Mouse (Mus musculus): Measurements from ENCODE around the gene Diras2. TPM values are rescaled to one million over a fixed set of nuclear protein-coding genes. Genes with fewer than 3 reads are reported as not detected.
A peak's percentile ranks its signal among the peaks of the same experiment; 100 is the strongest.

The Diras2 gene
- total RNA-seq (2014; rRNA removed; ENCODE audit: low replicate concordance) (0.73 TPM in 2 replicates), polyA plus RNA-seq (2015; fragmentation: Nextera tagmentation; extraction: Ambion mirVana) (0.21 and 0.22 TPM in 2 replicates)

DNA sequence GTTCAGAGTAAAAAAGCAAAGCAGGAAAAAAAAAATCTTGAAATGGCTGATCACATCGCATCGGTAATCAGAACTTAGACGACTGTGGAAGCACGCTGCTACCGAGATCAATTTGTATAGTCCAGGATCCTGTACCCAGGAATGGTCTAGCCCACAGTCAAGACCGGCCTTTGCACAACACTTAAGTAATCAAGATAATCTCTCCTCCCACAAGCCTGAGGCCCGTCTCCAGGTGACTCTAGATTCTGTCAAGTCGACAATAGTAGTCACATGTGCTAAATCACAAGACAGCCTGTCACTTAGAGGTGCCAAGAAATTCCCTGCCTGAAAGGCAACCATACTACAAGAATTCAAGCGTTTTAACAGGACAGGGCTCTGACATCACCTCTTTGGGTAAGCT lies at the start of gene Diras2:
Diras2 (minus strand) TSS at position 159 of the 400 bp plus-strand sequence.
- H3K27ac ChIP-seq (ENCODE audit: low read depth): no peak within 1 kb of the TSS
- DNase-seq (ENCODE audit: low spot score): no peak
- no peak for TF ChIP-seq CTCF (IDR thresholded peaks at IDR 0.05; ENCODE audit: low read depth)
- no peak for TF ChIP-seq EP300 (IDR thresholded peaks at IDR 0.05; ENCODE audit: low read depth)

DNA sequence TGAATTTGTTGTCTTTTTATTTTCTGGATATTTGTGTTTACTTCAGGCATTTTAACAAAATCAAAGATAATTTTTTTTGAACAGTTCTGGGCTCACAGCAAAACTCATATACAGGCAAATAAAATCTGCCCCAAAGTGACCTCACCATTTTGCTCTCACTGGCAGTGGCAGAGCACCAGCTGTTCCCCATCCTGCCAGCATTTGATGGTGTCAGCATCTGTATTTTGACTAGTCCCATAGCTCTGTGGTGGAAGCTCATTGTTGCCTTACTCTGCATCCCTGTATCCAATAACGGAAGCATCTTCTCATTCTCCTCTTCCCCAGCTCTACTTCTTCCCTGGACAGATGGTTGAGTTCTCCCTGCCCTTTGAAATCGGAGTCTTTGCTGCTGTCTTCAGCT lies 47.7 kb upstream of the Diras2 start:
- no peak for DNase-seq (ENCODE audit: low spot score)
- H3K27ac ChIP-seq (ENCODE audit: low read depth): no peak overlapping the region
- no peak for ATAC-seq (ENCODE audit: insufficient read depth, low read depth)
- no peaks in the 10 kb centered on the region for H3K36me3 ChIP-seq (replicated peaks; ENCODE audit: control insufficient read depth, insufficient read depth, low read length)
- 69% methylated on average over 2 of the region's 2 CpGs for WGBS
- peaks cover 12% of the 10 kb centered on the region; the same call in 1 of the 2 replicates for H3K4me1 ChIP-seq (ENCODE audit: control insufficient read depth, insufficient read depth)
- H3K27me3 ChIP-seq (ENCODE audit: control insufficient read depth, insufficient read depth, low read length): no peaks in the 10 kb centered on the region
- no peak overlapping the region for H3K9ac ChIP-seq (replicated peaks; ENCODE audit: low read depth, low read length)
- H3K4me3 ChIP-seq (ENCODE audit: low read depth, low read length): no peak overlapping the region
- H3K4me2 ChIP-seq (ENCODE audit: low read depth, low read length): no peak overlapping the region
- no peaks in the 10 kb centered on the region for H3K9me3 ChIP-seq (replicated peaks; ENCODE audit: control insufficient read depth, low read length)
- no peak for TF ChIP-seq CTCF (IDR thresholded peaks at IDR 0.05; ENCODE audit: low read depth)
- TF ChIP-seq EP300 (IDR thresholded peaks at IDR 0.05; ENCODE audit: low read depth): no peak

More for the DNA sequence above, at the start of gene Diras2:
- H3K9ac ChIP-seq (replicated peaks; ENCODE audit: low read depth, low read length): peak within 1 kb of the TSS; percentile 37; the same call in 1 of the 2 replicates
- WGBS: 37% methylated on average over 9 of the region's 9 CpGs
- H3K4me2 ChIP-seq (ENCODE audit: low read depth, low read length): peak within 1 kb of the TSS; percentile 74
- peak within 1 kb of the TSS; percentile 47 for H3K4me3 ChIP-seq (ENCODE audit: low read depth, low read length)
- H3K9me3 ChIP-seq (replicated peaks; ENCODE audit: control insufficient read depth, low read length): no peaks in the 10 kb centered on the region
- H3K36me3 ChIP-seq (replicated peaks; ENCODE audit: control insufficient read depth, insufficient read depth, low read length): no peaks in the 10 kb centered on the region
- peaks cover 10% of the 10 kb centered on the region for H3K27me3 ChIP-seq (ENCODE audit: control insufficient read depth, insufficient read depth, low read length)
- H3K4me1 ChIP-seq (ENCODE audit: control insufficient read depth, insufficient read depth): no peaks in the 10 kb centered on the region; the same call in 1 of the 2 replicates
- ATAC-seq (ENCODE audit: insufficient read depth, low read depth): no peak

DNA sequence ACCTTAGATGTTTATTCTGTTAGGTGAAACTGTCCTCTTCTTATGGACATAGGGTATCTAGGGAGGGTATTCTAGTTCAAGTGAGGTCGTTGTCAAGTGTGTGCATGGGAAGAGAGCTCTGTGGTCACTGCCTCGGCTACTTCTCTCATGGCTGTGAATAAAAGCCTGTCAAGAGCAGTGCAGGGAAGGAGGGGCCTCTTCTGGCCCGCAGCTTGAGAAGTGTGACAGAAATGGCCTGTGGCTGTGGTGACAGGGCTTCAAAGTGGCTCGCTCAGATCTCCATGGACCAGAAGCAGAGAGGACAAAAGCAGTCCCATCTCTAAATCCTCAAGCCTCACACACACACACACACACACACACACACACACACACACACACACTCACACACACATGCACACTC lies 46.9 kb upstream of the Diras2 start:
- Histone ChIP-seq H3K9me3 (replicated peaks; ENCODE audit: control insufficient read depth, low read length) (no peaks in the 10 kb centered on the region), H3K9ac (replicated peaks; ENCODE audit: low read depth, low read length) (peak overlapping the region; percentile 17; the same call in 1 of the 2 replicates), H3K4me1 (ENCODE audit: control insufficient read depth, insufficient read depth) (peaks cover 12% of the 10 kb centered on the region; the same call in 1 of the 2 replicates), H3K27ac (ENCODE audit: low read depth) (peak overlapping the region; percentile 91), H3K36me3 (replicated peaks; ENCODE audit: control insufficient read depth, insufficient read depth, low read length) (no peaks in the 10 kb centered on the region), H3K4me2 (ENCODE audit: low read depth, low read length) (no peak overlapping the region), H3K4me3 (ENCODE audit: low read depth, low read length) (no peak overlapping the region), H3K27me3 (ENCODE audit: control insufficient read depth, insufficient read depth, low read length) (no peaks in the 10 kb centered on the region)
- DNase-seq (ENCODE audit: low spot score) (peak; percentile 80), ATAC-seq (ENCODE audit: insufficient read depth, low read depth) (peak; percentile 85)
- TF ChIP-seq EP300 (IDR thresholded peaks at IDR 0.05; ENCODE audit: low read depth) (no peak), CTCF (IDR thresholded peaks at IDR 0.05; ENCODE audit: low read depth) (no peak)
- WGBS: 16% methylated on average over 4 of the region's 4 CpGs

DNA sequence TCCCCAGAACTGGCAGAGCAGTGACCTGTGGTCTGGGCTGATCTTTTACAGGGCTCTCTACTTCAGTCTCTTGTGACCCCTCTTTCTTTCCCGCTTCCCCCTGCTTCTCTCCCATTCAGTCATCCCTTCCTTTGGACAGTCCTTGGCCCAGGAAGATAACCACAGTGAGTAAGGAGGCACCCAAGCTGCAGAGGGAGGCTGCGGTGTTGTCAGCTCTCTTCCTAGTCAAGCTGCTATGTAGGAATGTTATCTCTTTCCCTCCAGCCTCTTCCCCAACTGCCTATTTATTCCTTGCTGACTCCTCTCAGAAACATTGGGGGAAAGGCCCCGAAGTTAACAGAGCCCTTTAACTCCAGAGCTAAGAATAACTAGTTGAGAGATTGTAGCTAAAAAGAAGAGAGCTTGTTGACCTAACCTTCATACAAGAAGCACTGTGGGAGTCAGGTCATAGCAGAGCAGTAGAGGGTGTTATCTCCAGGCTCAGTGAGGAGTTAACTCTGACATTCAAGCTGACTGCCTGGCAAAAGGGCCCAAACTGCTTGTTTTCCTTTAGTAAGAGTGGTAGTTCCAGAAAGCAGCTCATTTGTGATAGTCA lies 46.3 kb upstream of the Diras2 start:
- Histone ChIP-seq H3K4me2 (ENCODE audit: low read depth, low read length) (no peak overlapping the region), H3K4me1 (ENCODE audit: control insufficient read depth, insufficient read depth) (peaks cover 12% of the 10 kb centered on the region; the same call in 1 of the 2 replicates), H3K27ac (ENCODE audit: low read depth) (peak overlapping the region; percentile 91), H3K27me3 (ENCODE audit: control insufficient read depth, insufficient read depth, low read length) (no peaks in the 10 kb centered on the region), H3K9ac (replicated peaks; ENCODE audit: low read depth, low read length) (peak overlapping the region; percentile 17; the same call in 1 of the 2 replicates), H3K4me3 (ENCODE audit: low read depth, low read length) (no peak overlapping the region), H3K36me3 (replicated peaks; ENCODE audit: control insufficient read depth, insufficient read depth, low read length) (no peaks in the 10 kb centered on the region), H3K9me3 (replicated peaks; ENCODE audit: control insufficient read depth, low read length) (no peaks in the 10 kb centered on the region)
- ATAC-seq (ENCODE audit: insufficient read depth, low read depth) (peak; percentile 60), DNase-seq (ENCODE audit: low spot score) (peak; percentile 72)
- WGBS: 14% methylated on average over 3 of the region's 3 CpGs
- TF ChIP-seq EP300 (IDR thresholded peaks at IDR 0.05; ENCODE audit: low read depth): no peak
- TF ChIP-seq CTCF (IDR thresholded peaks at IDR 0.05; ENCODE audit: low read depth): no peak

DNA sequence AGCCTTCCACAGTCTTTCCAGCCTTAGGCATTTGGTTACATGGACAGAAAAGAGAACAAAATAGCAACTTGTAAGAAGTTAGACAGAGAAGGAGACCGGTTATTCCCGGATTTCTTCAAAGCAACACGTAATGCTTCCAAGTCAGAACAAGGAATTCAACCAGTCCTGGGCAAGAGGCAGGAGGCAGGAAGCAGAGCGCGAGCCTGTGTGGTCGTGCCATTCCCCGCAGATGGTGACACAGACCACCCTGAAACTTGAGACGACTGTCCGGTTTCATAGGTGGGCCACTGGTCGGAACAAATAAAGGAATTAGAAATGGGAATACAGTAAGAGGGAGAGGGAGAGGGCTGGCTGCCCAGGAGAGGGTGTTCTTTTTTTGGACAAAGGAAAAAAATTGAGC lies 45.8 kb upstream of the Diras2 start:
- 27% methylated on average over 10 of the region's 10 CpGs for WGBS
- H3K4me2 ChIP-seq (ENCODE audit: low read depth, low read length): no peak overlapping the region; the same call in 1 of the 2 replicates

More for the DNA sequence above, 45.8 kb upstream of the Diras2 start:
- Histone ChIP-seq H3K27me3 (ENCODE audit: control insufficient read depth, insufficient read depth, low read length) (no peaks in the 10 kb centered on the region), H3K36me3 (replicated peaks; ENCODE audit: control insufficient read depth, insufficient read depth, low read length) (no peaks in the 10 kb centered on the region), H3K4me3 (ENCODE audit: low read depth, low read length) (no peak overlapping the region), H3K9me3 (replicated peaks; ENCODE audit: control insufficient read depth, low read length) (no peaks in the 10 kb centered on the region), H3K4me1 (ENCODE audit: control insufficient read depth, insufficient read depth) (peaks cover 12% of the 10 kb centered on the region; the same call in 1 of the 2 replicates), H3K27ac (ENCODE audit: low read depth) (peak overlapping the region; percentile 91), H3K9ac (replicated peaks; ENCODE audit: low read depth, low read length) (no peak overlapping the region)
- DNase-seq (ENCODE audit: low spot score): no peak
- ATAC-seq (ENCODE audit: insufficient read depth, low read depth): no peak
- no peak for TF ChIP-seq EP300 (IDR thresholded peaks at IDR 0.05; ENCODE audit: low read depth)
- TF ChIP-seq CTCF (IDR thresholded peaks at IDR 0.05; ENCODE audit: low read depth): no peak
